Mouse (Mus musculus): ENCODE measurements around the gene 4931406C07Rik.

Gene 4931406C07Rik

DNA sequence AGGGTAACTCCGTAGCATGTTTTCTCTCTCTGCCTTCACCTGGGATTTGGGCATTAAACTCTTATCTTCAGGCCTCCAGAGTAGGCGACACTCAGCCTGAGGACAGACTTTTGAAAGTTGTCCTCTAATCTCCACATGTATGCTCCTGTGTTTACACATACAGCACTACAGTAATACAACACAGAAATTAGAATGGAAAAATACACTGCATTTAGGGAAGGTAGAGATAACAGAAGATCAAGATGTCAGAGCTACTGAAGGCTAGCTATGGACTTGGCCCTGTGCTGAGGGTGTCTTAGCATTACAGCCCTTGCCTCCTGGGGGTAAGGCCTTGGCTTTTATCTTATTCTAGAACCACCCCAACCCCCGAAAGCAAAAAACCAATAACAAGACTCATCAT, 17.8 kb downstream of the 4931406C07Rik start:
- DNase-seq (ENCODE audit: low spot score): no peak

DNA sequence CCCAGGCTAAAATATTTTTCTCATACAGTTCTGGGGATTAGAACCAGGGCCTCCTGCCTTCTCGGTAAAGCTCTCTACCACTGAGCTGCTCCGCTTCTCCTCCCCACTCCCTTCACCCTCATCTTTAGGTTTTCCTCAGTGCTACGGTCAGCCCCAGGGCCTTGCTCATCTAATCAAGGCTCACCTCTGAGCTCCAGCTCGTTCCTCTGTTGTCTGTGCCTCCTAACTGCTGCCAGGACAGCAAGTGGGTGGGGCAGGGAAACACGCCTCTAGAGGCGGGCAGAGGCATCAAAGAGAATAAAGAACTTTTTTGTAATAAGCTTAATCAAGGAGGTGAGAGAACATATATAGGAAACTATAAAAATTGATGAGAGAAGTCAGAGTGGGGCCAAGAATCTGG, 18.4 kb downstream of the 4931406C07Rik start:
- DNase-seq (ENCODE audit: low spot score): no peak

DNA sequence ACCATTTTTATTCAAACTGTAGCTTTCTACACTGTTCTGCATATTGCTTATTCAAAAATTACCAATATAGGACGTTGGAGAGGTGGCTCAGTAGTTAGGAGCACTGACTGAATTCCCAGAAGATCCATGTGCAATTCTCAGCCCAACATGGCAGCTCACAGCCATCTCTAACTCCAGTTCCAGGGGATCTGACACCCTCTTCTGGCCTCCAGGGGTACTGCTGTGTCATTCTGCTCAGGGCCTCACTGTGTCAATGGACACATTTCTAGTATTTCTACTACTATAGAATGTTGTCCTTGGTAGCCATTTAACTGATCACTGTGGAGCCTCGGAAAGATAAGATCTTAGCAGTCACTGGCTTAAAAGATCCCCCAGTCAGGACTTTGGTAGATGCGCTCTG, 20.8 kb downstream of the 4931406C07Rik start:
- DNase-seq (ENCODE audit: low spot score): no peak

DNA sequence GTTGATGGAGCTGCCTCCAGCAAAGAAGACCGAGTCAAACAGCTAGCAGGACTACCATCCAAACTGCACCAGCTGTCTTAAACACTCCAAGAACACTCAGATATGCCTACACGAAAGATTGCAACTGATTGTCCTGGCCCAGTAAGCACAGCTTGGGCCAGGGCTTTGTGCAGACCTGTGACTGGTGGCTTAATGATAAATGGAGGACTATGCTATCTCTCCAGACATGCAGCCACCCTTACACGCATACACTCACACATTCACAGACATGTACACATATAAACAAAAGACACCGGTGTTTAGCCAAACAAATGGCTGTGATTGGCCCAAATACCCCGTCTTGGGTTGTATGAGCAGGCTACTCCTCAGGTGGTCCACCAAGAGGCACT, 25.8 kb downstream of the 4931406C07Rik start:
- no peak for DNase-seq (ENCODE audit: low spot score)

DNA sequence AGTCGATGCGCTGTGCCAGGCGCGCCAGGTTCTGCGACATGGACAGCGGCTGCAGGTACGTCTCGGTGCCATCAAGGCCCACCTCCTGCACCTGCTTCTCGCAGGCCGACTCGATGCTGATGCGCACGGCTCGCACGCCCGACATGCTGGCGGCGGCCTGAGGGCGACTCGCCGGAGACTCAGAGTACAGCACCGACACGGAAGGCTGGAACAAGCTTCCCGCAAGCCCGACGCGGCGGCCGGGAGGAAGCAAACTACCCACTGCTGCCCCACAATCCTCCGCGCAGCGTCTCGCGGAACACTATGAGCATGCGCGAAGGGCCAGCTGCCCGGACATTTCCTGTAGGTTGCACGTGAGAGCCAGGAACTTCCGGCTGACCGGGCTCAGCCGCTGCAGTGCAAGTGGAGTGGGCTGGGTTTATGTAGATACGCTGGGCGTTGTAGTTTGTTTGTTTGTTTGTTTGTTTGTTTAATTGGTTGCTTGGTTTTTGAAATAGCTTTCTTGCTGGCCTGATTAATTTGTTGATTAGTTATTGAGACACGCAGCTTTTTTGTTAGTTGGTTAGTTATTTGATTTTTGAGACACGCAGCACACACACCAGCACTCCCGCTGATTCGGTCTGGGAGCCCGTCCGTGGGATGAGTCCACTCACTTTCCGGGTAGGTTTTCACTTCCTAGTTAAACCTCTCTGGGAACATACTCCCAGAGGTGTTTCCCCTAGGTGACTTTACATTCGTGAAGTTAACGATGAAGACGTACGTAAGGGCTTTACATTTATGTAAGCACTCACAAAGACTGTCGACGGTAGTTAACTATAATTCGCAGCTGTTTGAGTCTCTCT, 26.4 kb downstream of the 4931406C07Rik start, which contains the start of gene Med17:
Gene Med17, minus strand, starts transcription at position 283 of the 842 bp plus-strand sequence.
- peak; percentile 92 for DNase-seq (ENCODE audit: low spot score)

DNA sequence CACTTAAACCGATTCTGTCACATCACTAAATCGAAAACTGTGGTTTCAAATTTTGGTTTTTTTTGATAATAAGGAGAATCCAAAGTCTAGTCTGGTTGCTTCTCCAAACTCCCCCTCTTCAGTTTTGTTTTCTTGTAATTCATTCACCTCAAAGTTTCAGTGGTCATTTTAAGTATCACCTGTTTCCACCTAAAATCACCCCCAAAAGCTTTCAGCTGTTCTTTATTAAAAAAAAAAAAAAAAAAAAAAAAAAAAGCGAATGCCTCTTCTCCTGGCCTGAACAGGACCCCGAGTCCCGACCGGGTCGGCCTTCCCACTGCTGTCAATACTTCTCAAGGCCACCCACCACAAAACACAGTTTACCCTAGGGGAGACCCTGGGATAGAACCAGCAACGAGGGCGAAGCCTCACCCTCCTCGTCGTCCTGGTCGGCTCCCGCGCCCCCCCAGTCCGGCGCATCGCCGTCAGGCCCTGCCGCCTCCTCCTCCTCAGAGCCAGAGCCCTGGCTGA, 27.1 kb downstream of the 4931406C07Rik start:
- no peak for DNase-seq (ENCODE audit: low spot score)

DNA sequence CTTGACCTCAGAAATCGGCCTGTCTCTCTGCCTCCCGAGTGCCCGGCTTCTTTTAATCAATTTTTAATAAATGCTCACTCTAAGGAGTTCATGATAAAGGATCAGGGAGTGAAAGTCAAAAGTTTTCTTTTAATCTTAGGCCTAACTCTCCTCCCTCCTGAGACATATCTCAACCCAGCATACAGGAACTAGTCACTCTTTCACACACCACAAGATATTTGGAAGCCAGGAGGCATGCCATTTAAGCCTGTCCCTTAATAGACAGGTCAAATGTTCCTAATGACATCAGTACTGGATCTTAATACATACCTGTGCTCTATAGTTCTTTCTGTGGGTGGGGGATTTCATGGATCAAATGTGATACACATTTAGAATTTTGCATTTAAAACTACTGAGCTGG, 27.9 kb downstream of the 4931406C07Rik start:
- DNase-seq (ENCODE audit: low spot score): no peak

DNA sequence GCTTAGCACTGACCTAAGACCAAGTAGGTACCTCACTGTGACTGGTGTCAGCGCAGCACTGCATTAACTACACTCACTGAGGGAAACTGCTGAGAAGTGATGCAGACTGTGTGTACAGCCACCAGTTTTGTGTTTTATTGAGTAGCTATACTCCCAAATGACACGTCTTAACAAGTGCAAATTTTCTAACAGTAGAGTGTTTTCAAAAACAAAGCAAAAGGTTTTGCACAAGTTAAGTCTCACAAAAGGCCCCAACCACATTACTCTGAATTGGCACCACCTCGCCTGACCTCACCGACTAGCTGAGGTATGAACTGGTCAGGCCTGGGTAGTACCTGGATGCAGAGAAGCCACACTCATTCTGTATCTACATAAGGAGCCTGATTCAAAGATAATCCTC, 29.4 kb downstream of the 4931406C07Rik start:
- no peak for DNase-seq (ENCODE audit: low spot score)

DNA sequence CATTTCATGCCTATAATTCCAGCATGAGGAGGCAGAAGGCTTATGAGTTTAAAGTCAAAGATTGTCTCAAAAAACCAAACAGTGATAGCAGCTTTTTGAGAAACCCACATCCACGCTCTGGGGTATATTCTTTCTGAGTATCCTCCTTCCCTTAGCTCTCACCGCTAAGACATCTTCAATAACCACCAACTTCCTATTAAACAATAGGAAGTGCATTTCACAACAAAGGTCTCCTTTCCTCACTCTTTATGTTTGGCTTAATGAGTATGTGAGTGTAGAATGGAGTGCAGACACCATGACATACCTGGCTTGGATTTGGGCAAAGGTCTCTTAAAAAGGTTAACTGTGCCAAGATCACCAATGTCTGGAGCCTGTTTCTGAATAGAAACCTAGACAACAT, 32.3 kb downstream of the 4931406C07Rik start:
- DNase-seq (ENCODE audit: low spot score): no peak

DNA sequence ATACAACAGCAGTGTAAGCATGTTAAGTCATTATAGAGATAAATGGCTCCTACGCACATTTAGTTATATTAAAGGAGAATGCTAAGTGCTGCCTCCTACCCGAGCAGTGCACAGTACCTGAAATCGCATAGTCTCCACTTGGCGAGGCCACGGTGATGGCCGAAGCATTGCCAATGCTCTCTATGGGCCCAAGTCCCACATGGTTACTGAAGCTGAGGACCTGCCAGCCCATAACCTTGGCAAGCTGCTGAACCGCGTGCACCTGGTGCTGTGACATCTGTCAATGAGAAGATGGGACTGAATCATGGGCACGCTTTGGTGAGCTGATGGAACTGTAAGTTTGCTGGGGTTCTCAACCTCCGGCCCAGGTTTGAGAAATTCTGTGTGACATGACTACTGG, 42.8 kb downstream of the 4931406C07Rik start:
- no peak for DNase-seq (ENCODE audit: low spot score)

DNA sequence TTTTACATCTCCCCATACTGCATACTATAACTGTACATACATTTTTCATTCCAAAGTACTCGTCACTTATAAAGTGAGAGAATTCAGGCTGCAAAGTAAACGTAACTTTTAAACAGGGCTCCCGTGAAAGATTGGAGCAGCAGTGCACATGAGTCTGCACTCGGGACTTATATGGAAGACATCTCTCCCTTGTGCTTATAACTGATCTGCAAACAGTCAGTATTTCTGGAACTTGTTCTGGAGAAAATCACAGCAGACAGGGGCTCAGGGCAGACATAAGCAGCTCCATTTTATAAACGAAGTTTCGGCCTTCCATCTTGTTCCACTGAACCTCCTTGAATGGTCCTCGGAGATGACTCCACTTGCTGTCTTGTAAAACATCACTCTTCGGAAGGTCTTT, 44.3 kb downstream of the 4931406C07Rik start:
- no peak for DNase-seq (ENCODE audit: low spot score)

DNA sequence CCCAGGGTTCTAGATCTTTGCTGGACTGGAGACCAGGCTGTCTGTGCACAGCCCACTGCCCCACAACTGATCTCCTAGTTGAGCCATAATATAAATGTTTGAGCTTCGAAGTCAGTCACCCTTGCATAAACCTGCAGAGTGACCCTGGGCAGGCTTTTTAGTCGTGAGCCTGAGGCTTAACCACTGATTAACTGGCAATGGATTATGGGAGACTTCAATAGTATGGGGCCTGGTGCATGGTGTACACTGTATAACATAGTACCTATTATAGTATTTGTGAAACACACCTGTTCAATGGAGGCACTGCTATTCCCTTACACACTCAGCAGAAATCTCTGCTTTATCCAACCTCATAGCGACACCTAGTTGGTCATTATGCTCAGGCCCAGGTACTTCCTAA, 50.0 kb downstream of the 4931406C07Rik start:
- no peak for DNase-seq (ENCODE audit: low spot score)

DNA sequence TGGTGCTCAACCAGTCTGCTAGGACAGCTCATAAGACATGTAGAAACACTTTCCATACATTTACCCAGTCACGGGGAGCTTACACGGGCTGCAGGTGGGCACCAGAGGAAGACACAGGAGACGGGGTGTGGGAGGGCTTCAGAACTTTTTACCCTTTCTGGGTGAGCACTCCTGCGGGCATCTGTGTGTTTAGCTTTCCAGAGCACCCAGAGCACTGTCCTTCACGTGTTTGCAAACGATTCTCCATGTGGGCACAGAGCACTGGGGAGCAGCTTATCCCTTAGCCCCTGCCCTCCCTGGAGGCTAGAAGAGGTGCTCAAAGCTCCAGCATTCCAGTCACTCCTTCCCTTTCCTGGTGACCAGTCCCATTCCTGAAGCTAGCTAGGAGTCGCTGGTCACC, 51.7 kb downstream of the 4931406C07Rik start:
- no peak for DNase-seq (ENCODE audit: low spot score)

DNA sequence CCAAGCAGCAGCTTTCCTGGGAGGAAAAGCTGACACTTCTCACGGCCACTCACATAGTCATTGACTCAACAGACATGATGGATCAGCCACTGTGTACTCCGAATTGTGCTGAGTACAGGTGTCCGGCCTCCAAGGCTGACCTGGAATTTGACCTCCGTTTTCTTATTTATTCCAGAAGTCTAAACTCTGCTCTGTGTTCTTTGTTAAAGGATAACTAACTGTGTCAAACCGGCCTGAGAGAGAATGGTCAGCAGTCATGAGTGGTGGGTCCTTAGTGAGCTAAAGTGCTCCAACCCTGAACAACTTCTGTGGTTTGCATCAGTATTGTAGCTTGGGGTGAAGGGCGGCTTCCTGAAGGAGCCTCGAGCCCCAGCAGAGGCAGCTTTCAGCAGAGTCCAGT, 54.1 kb downstream of the 4931406C07Rik start:
- no peak for DNase-seq (ENCODE audit: low spot score)

DNA sequence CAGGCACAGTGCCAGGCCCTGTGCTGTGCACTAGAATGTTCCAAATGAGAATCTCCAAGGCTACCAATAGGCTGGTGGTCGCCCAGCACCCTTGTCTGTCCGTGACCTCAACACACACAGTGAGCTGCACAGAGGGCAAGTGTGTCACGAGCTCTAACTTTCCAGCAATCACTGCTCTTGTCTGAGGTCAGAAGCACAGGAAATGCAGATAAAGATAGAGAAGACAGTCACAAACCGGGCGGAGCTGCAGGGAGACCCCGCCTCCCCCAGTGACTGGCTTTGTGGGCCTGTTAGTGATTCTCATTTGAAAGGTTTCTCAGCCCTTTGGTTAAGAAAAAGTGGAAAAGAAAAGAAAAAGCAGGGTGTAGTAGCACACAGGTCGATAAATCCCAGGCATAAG, 55.9 kb downstream of the 4931406C07Rik start:
- DNase-seq (ENCODE audit: low spot score): no peak

DNA sequence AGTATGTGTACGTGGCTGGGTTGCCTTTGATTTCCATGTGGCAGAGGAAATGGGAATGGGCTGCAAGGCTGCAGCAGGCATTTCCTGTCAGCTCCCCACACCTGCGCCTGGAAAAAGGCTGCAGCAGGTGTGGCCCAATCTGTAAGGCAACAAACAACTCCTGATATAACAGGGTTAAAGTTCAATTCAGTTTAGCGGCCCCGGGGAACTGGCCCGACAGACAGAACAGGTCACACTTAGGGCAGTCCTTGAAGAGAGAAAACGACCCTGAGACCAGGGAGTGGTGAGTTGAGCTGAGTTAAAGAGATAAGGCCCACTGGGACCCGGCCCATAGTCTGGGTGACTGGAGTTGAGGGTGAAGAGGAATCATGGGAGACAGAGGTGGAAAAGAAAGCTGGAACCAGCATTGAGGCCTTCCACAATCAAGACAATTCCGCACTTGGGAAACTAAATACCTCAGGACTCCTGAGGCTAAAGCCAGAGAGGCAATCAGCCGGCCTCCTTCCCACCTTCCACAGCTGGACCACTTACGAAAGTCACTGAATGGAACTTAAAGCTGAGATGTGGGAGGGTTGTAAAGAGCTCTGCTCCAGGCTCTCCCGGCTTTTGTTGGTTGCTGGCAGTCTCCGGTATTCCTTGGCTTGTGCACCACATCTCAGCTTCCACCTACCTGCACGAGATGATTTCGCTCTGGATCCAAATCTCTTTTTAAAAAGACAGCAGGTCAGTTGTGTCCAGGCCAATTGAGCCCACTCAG, 60.8 kb downstream of the 4931406C07Rik start:
- DNase-seq (ENCODE audit: low spot score): no peak

DNA sequence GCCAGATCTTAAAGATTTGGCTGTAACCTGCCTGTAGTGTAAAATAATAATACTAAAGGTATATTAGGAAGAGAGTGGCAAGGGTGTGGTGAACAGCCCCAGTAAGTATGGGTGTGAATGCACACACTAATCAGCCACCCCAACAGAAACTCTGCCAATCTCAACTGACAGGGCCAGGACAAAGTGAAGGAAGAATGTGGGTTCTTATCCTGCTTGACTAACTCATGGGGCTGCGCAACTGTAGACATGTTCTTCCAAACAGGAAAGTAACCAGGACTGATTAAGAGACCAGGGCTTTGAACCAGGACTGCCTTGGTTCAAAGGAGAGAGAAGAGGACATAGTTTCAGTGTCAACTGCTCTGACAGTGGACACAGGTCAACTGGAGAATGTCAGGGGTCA, 64.1 kb downstream of the 4931406C07Rik start:
- no peak for DNase-seq (ENCODE audit: low spot score)

DNA sequence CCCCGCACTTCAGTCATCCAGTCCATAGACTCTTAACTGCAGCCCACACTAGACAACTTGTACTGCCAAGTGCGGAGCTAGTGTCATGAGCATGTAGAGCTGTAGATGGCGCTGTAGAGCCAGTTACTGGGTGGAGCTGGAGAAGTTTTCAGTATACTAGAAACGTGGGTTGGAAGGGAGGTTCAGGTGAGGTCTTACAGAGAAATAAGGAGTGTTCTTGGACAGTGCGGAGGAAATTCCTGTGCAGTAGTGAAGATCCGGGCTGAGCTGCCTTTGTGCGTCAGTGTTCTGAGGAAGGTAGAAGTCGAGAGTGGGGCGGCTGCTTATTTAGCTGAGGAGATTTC, 64.7 kb downstream of the 4931406C07Rik start:
- DNase-seq (ENCODE audit: low spot score): peak; percentile 65

DNA sequence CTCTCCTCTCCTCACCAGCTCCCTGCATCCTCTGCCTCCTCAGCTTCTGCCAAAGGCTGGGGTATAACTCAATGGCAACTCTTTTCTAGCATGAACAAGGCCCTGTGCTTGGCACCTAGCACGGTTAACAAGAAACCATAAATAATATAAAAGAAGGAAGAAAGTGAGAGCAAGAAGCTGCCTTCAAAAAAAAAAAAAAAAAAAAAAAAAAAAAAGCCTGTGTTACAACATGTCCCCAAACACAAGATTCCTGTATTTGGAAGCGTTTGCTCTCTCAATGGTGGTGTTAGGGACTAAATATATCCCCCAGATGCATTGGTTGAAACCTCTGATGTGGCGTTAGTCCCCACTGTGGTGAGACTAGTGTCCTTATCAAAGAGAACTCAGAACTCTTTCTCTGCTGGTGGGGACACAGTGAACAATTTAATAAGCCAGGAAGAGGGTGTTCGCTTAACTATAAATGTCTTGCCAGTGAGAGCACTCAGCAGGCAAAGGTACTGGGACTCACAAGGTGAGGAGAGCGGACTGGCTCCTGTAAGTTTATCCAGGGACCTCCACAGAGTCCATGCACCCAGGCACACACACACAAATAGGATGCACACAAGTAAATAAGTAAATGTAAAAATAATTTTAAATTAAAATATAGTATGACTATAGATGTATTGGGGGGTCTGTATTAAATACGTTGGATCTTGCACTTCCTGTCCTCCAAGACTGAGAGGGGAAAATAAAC, 65.2 kb downstream of the 4931406C07Rik start:
- DNase-seq (ENCODE audit: low spot score): no peak

DNA sequence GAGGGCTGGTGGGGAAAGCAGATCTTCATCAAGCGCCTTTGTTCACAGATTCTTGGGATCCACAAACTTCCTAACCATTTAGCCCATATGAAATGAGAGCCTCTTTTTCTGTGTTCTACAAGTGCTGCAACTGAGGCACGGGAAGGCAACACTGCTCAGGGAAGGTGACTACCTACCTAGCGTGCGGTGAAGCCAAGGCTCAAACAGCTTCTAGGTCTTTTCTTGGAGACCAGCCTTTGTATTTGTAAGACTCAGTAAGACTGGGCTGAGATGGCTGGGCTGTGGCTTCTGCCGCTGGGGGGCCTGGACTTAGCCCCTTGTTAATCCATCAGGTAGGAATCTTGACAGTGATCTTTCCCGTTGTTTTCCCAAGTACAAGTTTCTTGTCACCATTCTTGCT, 66.2 kb downstream of the 4931406C07Rik start:
- no peak for DNase-seq (ENCODE audit: low spot score)

DNA sequence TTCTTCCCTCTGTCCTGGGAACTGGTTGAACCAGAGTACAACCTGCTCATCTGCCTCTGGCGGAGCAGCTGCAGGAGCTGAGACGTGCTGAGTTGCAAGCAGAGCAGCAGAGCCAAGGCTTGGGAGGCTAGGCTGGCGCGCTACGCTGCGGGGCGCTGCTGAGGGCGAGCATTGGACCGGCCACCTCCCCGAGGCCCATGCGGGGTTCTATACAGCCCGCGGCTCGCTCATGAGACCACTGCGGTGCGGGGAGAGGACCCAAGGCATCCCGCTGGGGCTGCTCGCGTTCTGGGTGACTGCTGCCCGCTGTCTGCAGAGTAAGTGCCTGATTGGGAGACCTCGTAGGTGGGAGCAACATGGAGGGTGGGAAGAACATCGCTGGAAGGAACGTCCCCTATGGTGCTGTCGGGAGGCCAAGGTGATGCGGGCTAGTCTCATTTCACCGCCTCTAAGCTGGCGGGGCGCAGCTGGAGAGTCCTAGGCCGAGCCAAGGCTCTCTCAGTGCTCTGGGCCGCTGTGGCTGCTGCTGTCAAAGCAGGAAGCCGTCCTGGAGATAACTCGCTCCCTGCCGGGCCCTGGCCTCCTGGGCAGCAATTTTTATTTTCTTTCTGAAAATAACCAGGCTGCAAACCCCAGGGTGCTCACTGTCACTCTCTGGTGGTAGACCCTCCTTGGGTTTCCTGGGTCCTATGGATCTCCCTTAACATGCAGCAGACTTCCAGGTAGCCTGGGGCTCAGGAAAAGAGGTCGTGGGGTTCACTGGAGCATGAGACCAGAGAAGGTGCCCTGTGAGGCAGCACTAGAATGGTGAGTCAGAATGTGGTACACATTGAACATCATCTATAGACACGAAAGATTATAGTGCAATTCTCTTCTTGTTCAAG, 67.0 kb downstream of the 4931406C07Rik start, which contains the start of gene Vstm5:
Gene Vstm5, plus strand, starts transcription at position 4 of the 884 bp plus-strand sequence.
- no peak for DNase-seq (ENCODE audit: low spot score)

All from c-Kit-positive CD71-positive TER-119-positive erythroid progenitor cells, embryonic 14.5 days (primary cell).